Mouse (Mus musculus) lung, adult 2 months (tissue): ENCODE results near the gene Gse1. TPM values are rescaled to one million over a fixed set of nuclear protein-coding genes. Genes with fewer than 3 reads are reported as not detected.

Experiments
- DNase-seq: peaks from one replicate; pipeline ENCODE4 v3.0.0; 2022
- H3K4me1 ChIP-seq: fragments of 200-500 bp; 2 replicates; pipeline ENCODE4 v1.6.1; 2011; ENCODE audit warnings: low read length; ENCODE audit not compliant: control insufficient read depth, insufficient read depth
- H3K4me3 ChIP-seq: fragments of 200-500 bp; replicated peaks from 2 replicates; pipeline ENCODE3; 2011; ENCODE audit warnings: low read depth, mild to moderate bottlenecking, control low read depth, low read length; ENCODE audit errors: extremely low read depth
- CTCF ChIP-seq: fragments of 200-500 bp; IDR thresholded peaks from 2 replicates; pipeline ENCODE4 v1.5.1; 2011; ENCODE audit warnings: mild to moderate bottlenecking, low read length, control low read depth; ENCODE audit not compliant: insufficient read depth
- POLR2A ChIP-seq: fragments of 200-500 bp; IDR thresholded peaks from 2 replicates; pipeline ENCODE4 v1.6.1; 2011; ENCODE audit warnings: low read depth, mild to moderate bottlenecking, control low read depth, low read length, borderline replicate concordance; ENCODE audit errors: extremely low read depth
- WGBS: fragments of 180-500 bp; shearing (Covaris S2); methylation state at CpG from one replicate; pipeline ENCODE4 v1.1.7; 2018; 5-methylcytosine and 5-hydroxymethylcytosine counted together
- polyA plus RNA-seq: library from polyadenylated mRNA; depleted of rRNA; stranded (reverse); fragments of >200 nt; gene quantifications from 2 replicates; pipeline ENCODE4 v1.2.3, GENCODE M21; 2012

The Gse1 gene
- polyA plus RNA-seq, 1 experiment, result 35.6 TPM

DNA sequence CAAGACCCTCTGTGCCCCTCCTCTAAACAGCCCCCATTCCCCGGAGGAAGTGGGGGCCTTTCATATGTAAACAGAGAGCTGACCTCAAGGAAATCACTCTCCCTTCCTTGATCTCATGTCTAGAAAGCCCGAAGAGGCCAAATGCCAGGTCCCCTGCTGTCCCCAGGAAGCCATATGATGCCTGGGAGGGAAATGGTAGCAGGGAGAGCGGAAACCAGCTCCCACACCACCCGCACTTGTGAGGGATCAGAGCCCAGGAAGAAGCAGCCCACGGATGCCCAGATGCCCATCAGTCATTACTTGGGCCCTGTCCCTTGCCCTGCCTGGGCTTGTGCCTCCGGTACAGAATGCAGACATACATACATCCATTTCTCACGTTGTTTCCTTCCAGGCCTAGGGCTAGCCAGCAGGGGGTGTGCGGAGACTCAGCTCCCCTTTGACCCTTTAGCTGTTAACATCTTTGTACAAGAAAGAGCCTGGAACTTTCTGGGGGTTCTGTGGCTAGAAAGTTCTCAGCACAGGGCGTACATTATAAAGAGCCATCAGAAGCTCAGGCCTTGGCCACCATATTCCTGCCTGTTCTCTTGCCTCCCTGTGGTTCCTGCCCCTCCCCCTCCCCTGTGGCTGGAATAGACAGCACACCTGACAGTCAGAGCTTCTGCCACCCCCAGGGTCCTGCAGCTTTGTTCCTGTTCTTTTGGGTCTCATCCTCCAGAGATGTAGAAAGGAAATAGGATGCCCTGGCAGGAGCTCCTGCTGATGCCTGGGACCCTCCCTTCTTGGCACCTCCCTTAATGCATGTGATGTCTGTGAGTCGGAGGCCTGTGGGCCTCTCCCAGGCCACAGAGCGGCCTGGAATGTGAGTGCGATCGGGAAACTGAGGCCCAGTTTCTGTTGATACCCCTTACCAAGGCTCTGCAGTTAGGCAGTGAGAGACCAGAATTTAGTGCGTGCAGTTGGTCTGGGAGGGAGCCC lies 180.3 kb downstream of the Gse1 start:
- DNase-seq, result no peak
- 44% methylated on average over 14 of the region's 14 CpGs for WGBS
- TF ChIP-seq CTCF (0 out of 2 replicates have a peak, but pooled peaks have one; percentile 17), POLR2A (no peak)
- Histone ChIP-seq H3K4me1 (peaks cover 18% of the 10 kb centered on the region), H3K4me3 (no peak overlapping the region)

GRCm38 (mm10) chr8:120409371-120410013 lies 181.2 kb downstream of the Gse1 start:
- no peak for DNase-seq
- no peak for TF ChIP-seq CTCF
- Histone ChIP-seq H3K4me3 (no peak overlapping the region), H3K4me1 (peaks cover 21% of the 10 kb centered on the region)
- WGBS, result 70% methylated on average over 11 of the region's 11 CpGs

DNA sequence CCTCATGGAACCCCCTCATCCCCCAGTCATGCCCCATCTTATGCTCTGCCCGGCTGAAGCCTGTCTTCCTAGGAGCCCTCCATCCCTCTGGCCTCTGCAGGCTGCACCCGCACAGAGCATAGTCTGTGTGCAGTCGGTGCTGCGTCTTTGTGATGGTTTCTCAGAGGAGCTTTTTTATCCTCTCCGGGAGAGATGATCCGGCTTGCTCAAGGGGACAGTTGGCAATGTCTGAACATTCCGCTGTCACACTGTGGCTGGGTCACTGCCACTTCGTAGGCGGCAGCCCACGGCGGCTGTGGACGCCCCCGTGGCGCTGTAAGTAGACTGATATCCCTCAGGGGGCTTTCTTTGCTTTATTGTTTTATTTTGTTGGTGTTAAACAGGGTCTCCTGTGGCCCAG lies 182.8 kb downstream of the Gse1 start:
- no peak overlapping the region for H3K4me3 ChIP-seq
- peaks cover 26% of the 10 kb centered on the region for H3K4me1 ChIP-seq
- DNase-seq, result no peak
- WGBS, result 86% methylated on average over 14 of the region's 14 CpGs
- no peak for TF ChIP-seq CTCF
- TF ChIP-seq POLR2A, result no peak

DNA sequence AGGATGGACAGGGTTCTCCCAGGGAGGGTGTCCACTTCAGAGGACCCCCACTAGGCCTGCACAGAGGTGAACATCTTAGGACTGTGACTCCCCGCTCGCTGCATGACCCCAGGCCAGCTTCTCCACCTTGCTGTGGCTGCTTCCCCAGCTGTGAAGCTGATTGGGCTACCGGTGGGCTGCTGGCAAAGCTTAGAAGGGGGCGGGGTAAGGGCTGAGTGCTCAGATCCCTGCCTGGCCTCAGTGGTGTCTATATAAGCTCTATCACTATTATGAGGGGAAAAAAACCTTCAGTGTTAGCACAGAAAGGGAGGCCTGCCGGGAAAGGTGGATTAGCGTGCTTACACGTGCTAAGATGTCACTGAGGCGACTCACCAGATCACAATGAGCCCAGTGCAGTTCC lies 183.6 kb downstream of the Gse1 start:
- Histone ChIP-seq H3K4me1 (peaks cover 31% of the 10 kb centered on the region), H3K4me3 (no peak overlapping the region)
- DNase-seq, result no peak
- WGBS, result 78% methylated on average over 8 of the region's 8 CpGs
- TF ChIP-seq POLR2A (no peak), CTCF (no peak)

GRCm38 (mm10) chr8:120412357-120412756 lies 184.1 kb downstream of the Gse1 start:
- WGBS, result 84% methylated on average over 4 of the region's 4 CpGs
- TF ChIP-seq POLR2A, result no peak
- no peak for TF ChIP-seq CTCF
- Histone ChIP-seq H3K4me3 (no peak overlapping the region), H3K4me1 (peaks cover 33% of the 10 kb centered on the region)
- no peak for DNase-seq

GRCm38 (mm10) chr8:120412911-120413625 lies 184.8 kb downstream of the Gse1 start:
- no peak for DNase-seq
- H3K4me1 ChIP-seq, result peaks cover 30% of the 10 kb centered on the region
- TF ChIP-seq POLR2A (no peak), CTCF (no peak)
- no peak overlapping the region for H3K4me3 ChIP-seq
- 81% methylated on average over 29 of the region's 29 CpGs for WGBS

DNA sequence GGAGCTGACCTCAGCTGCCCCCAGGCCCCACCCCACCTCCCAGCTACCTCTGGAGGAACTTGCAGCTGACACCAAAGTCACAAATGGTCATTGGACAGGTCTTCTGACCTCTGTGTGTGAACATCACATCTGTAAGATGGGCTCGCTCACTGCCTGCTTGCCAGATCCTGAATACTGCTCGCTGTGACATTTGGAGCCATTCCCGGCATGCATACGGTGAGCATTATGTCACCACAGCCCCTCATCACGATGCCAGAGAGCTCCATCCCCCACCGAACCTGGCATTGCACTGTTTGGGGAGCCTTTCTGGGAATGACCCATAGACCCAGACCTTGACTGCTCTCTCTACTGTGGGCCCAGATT lies 185.4 kb downstream of the Gse1 start:
- Histone ChIP-seq H3K4me3 (no peak overlapping the region), H3K4me1 (peaks cover 26% of the 10 kb centered on the region)
- no peak for DNase-seq
- WGBS, result 78% methylated on average over 6 of the region's 6 CpGs
- no peak for TF ChIP-seq POLR2A
- TF ChIP-seq CTCF, result no peak

DNA sequence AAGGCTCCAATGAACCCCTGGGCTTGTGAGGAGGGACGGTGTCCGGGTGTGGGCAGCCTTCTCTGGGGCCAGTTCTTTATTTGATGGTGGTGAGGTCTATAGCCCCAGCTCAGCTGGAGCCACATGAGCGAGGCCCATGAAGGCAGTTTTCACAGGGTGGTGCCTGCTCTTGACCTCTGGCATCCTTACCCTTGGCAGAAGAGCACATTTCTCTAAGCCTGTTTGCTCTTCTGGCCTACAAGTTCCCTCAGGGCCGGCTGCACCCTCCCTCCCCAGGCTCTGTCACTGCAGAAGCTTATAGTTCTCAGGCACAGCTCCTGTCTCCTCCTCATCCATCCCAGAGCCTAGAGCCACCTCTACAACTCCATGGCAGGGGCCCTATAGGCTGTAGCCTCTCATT lies 186.0 kb downstream of the Gse1 start:
- TF ChIP-seq CTCF (no peak), POLR2A (no peak)
- no peak for DNase-seq
- 68% methylated on average over 4 of the region's 4 CpGs for WGBS
- Histone ChIP-seq H3K4me3 (no peak overlapping the region), H3K4me1 (peaks cover 20% of the 10 kb centered on the region)

DNA sequence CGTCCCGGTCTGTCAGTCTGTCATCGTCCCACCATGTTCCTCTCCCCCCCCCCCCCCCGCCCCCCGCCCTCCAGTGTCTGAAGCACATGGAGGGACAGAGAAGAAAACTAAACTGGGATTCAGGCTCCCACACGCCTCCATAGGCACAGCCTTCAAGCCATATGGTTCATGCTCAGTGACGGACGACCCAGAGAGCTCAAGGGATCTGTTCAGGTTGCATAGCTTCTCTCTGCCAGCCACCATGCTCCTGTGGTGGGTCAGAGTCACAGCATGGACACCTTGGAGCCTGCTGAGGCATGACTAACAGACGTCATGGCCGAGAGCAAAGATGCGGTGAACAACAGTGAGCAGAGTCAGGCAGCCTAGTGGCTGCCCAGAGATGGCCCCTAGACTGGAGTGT lies 187.2 kb downstream of the Gse1 start:
- Histone ChIP-seq H3K4me1 (peaks cover 18% of the 10 kb centered on the region), H3K4me3 (no peak overlapping the region)
- DNase-seq, result no peak
- WGBS, result 85% methylated on average over 11 of the region's 11 CpGs
- no peak for TF ChIP-seq CTCF
- no peak for TF ChIP-seq POLR2A
